Mouse (Mus musculus) kidney, embryonic 15.5 days (tissue): ENCODE measurements around the gene Adgrl2. TPM values are rescaled to one million over a fixed set of nuclear protein-coding genes. Genes with fewer than 3 reads are reported as not detected.

ENCODE experiments used
- ATAC-seq: fragments of 200-750 bp; cut with Nextera tagmentation; replicated peaks from 2 replicates; pipeline ENCODE4 v1.8.0; 2017; ENCODE audit warnings: moderate TSS enrichment; ENCODE audit not compliant: low FRiP score
- H3K27ac ChIP-seq: fragments of 300-500 bp; sonication (generic); 2 replicates; pipeline ENCODE4 v1.5.1; 2015; ENCODE audit warnings: mild to moderate bottlenecking, inconsistent platforms
- H3K27me3 ChIP-seq: fragments of 300-500 bp; sonication (generic); 2 replicates; pipeline ENCODE4 v1.6.1; 2015; ENCODE audit warnings: inconsistent platforms
- H3K36me3 ChIP-seq: fragments of 300-500 bp; sonication (generic); 2 replicates; pipeline ENCODE4 v1.6.1; 2015; ENCODE audit warnings: inconsistent platforms
- H3K4me1 ChIP-seq: fragments of 300-500 bp; sonication (generic); 2 replicates; pipeline ENCODE4 v1.6.1; 2015; ENCODE audit warnings: inconsistent platforms
- H3K4me2 ChIP-seq: fragments of 300-500 bp; sonication (generic); 2 replicates; pipeline ENCODE4 v1.6.1; 2015; ENCODE audit warnings: moderate library complexity, mild to moderate bottlenecking, inconsistent platforms
- H3K4me3 ChIP-seq: fragments of 300-500 bp; sonication (generic); replicated peaks from 2 replicates; pipeline ENCODE4 v1.5.1; 2015; ENCODE audit warnings: mild to moderate bottlenecking, inconsistent platforms
- H3K9ac ChIP-seq: fragments of 300-500 bp; sonication (generic); 2 replicates; pipeline ENCODE4 v1.6.1; 2015; ENCODE audit warnings: mild to moderate bottlenecking, inconsistent platforms
- H3K9me3 ChIP-seq: fragments of 300-500 bp; sonication (generic); replicated peaks from 2 replicates; pipeline ENCODE4 v1.6.1; 2016; ENCODE audit warnings: inconsistent platforms
- WGBS: fragments of 180-500 bp; shearing (Covaris S2); methylation state at CpG from one replicate; pipeline ENCODE4 v1.1.7; 2015; ENCODE audit warnings: mixed read lengths; 5-methylcytosine and 5-hydroxymethylcytosine counted together
- polyA plus RNA-seq: library from polyadenylated mRNA; unstranded; fragments of >200 nt; fragmentation: Nextera tagmentation; extraction: Ambion mirVana; gene quantifications from 2 replicates; pipeline ENCODE4 v1.2.1, GENCODE M21; 2015

Gene Adgrl2
- polyA plus RNA-seq, 1 experiment from 2014 or later: 64.6 TPM

DNA sequence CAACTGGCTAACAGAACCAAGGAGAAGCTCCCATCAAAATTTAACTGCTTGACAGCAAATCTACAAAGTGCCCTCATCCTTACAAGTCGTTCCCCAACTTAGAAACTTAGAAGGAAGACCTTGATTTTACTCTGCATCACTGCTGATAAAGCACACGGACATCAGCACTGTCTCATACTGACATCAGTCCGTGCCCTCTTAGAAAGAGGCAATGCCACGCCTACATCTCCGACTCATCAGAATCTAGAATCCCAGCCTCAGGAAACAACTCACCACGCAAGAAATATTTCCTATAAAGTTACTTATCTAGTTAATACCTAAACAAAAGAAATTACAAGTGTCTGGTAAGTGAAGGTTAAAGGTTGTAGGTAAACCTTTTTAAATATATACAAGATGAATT is 43.1 kb downstream of the Adgrl2 start:
- Histone ChIP-seq H3K36me3 (peaks cover 12% of the 10 kb centered on the region), H3K27ac (no peak overlapping the region), H3K4me1 (peaks cover 18% of the 10 kb centered on the region), H3K27me3 (no peaks in the 10 kb centered on the region), H3K4me3 (no peak overlapping the region), H3K9me3 (no peaks in the 10 kb centered on the region), H3K4me2 (no peak overlapping the region), H3K9ac (no peak overlapping the region)
- no peak for ATAC-seq
- WGBS: 60% methylated on average over 6 of the region's 6 CpGs

DNA sequence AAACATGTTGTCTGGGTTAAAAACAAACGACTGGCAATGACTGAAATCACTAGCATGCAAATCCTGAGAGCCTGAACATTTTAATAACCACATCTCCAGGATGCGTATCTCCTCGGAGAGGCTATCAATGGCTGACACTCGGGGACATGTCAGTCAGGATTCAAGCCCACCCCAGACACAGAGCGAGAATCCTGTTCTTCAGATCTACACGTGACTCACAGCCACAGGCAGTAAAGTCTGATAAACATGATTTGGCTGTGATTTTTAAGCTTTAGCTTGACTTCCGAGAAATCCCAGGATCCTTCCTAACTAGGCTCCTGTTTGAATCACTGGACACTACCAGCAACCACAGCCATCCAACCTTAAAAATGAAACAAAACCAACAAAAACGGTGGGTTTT is 44.8 kb downstream of the Adgrl2 start:
- 31% methylated on average over 8 of the region's 8 CpGs for WGBS
- Histone ChIP-seq H3K9ac (no peak overlapping the region), H3K9me3 (no peaks in the 10 kb centered on the region), H3K36me3 (peaks cover 2% of the 10 kb centered on the region; the same call in 1 of the 2 replicates), H3K4me2 (0 out of 2 replicates have a peak overlapping the region, but pooled peaks have one; percentile 12), H3K4me3 (no peak overlapping the region), H3K4me1 (peaks cover 18% of the 10 kb centered on the region), H3K27ac (0 out of 2 replicates have a peak overlapping the region, but pooled peaks have one; percentile 22), H3K27me3 (no peaks in the 10 kb centered on the region)
- ATAC-seq: no peak

DNA sequence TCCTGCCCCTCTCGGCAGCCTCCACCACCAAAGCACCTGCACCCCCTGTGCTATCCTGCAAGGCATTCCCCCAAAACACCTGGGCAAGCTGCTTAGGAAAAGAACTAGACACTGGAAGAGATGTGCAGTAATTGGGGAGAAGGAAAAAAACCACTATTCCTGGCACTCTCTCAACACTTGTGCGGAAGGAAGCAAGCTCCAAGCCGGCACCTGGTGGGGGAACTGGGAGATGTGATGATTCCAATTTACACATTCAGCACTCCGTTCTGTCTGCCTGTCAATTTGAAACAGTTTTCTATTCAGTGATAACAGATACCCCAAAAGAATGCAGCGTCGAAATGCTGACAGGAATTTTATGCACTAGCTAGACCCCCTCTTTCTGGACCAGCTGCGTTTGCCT is 50.9 kb downstream of the Adgrl2 start:
- WGBS: 49% methylated on average over 7 of the region's 7 CpGs
- Histone ChIP-seq H3K4me3 (no peak overlapping the region), H3K4me2 (no peak overlapping the region), H3K4me1 (peaks cover 24% of the 10 kb centered on the region), H3K27ac (no peak overlapping the region), H3K9ac (no peak overlapping the region), H3K36me3 (no peaks in the 10 kb centered on the region), H3K9me3 (no peaks in the 10 kb centered on the region), H3K27me3 (no peaks in the 10 kb centered on the region)
- no peak for ATAC-seq

DNA sequence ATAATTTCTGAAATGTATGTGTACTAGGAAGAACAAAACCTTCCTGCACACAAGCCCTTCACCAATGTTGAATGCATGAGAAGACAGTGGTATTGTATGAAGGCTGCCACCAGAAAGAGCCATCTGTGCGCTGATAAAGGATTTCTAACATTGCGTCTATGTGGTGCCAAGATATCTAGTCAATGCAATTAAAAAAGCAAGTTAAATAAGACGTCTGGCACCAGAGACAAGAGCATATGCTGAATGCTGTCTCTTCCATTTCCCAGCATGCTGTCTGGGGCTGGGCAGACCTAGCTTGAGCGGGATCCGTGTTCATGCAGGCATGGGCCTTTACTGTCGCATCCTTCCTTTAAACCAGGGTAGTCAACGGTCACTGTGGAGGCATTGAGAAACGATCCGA is 55.3 kb downstream of the Adgrl2 start:
- no peak overlapping the region for H3K9ac ChIP-seq
- no peak overlapping the region for H3K27ac ChIP-seq
- H3K4me1 ChIP-seq: peaks cover 24% of the 10 kb centered on the region
- ATAC-seq: no peak
- no peak overlapping the region for H3K4me2 ChIP-seq
- no peaks in the 10 kb centered on the region for H3K9me3 ChIP-seq
- H3K27me3 ChIP-seq: no peaks in the 10 kb centered on the region
- no peak overlapping the region for H3K4me3 ChIP-seq
- WGBS: 83% methylated on average over 9 of the region's 9 CpGs
- no peaks in the 10 kb centered on the region for H3K36me3 ChIP-seq

DNA sequence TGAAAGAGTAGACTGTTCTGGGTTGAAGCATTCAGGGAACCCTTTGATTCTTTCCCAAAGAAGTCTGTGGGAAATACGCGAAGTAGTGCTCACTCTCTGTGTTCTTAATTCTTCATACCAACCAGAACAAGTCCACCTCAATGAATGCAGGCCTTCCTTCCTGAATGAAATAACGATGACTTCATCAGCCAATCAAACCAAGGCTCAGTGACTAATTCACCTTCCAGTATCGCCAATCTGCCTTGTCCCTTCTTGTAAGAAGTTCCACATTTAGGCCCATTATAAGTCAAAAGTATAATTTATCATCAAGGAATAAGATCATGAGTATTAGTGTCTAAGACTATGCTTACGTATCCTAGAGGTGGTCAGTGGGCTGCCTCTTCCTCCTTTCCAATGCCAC is 56.1 kb downstream of the Adgrl2 start:
- H3K4me2 ChIP-seq: no peak overlapping the region
- no peak overlapping the region for H3K27ac ChIP-seq
- ATAC-seq: no peak

DNA sequence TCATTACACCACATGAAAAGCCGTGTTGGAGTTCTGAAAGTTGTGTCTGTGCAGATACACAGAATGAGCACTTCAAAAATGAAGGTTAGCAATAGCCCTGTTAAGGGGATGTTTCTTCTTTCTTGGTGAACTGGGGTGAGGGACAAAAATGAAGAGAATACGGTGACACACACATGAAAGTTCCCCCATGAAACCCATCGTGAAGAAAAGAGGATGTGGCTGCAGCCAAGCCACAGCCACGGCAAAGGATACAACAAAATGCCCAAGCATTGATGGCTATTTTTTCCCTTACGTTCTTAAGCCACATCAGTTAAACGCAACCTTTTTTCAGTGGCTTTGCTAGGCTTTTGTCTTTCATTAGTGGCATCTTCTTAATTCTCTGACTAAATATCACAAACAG is 57.2 kb downstream of the Adgrl2 start:
- H3K9ac ChIP-seq: no peak overlapping the region
- peaks cover 19% of the 10 kb centered on the region for H3K4me1 ChIP-seq
- no peak for ATAC-seq
- no peak overlapping the region for H3K4me3 ChIP-seq
- 81% methylated on average over 6 of the region's 6 CpGs for WGBS
- H3K27ac ChIP-seq: no peak overlapping the region
- H3K27me3 ChIP-seq: no peaks in the 10 kb centered on the region
- no peak overlapping the region for H3K4me2 ChIP-seq
- H3K9me3 ChIP-seq: no peaks in the 10 kb centered on the region
- H3K36me3 ChIP-seq: no peaks in the 10 kb centered on the region

More for the DNA sequence above, 56.1 kb downstream of the Adgrl2 start:
- Histone ChIP-seq H3K27me3 (no peaks in the 10 kb centered on the region), H3K36me3 (no peaks in the 10 kb centered on the region), H3K9ac (no peak overlapping the region), H3K4me1 (peaks cover 19% of the 10 kb centered on the region), H3K9me3 (no peaks in the 10 kb centered on the region), H3K4me3 (no peak overlapping the region)
- WGBS: 79% methylated on average over 5 of the region's 5 CpGs

DNA sequence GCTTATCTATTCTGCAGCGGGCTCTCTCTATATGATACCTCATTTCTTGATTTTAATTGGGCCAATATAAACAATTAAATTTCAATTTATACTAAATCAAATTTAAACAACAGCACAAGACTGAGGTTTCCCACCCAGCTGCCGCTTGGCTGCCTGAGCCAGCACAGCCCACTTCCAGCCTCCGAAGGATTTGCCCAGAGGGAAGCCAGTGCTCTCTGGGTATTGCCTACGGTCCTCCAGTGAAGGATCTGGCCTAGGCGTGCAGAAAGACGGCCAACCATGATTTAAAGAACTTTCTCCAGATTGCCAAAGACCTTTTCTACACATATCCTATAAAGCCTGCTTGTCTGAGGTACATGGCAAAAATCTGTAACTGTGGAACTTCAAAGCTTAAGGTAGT is 59.4 kb downstream of the Adgrl2 start:
- H3K36me3 ChIP-seq: no peaks in the 10 kb centered on the region
- H3K9ac ChIP-seq: no peak overlapping the region
- H3K9me3 ChIP-seq: no peaks in the 10 kb centered on the region
- no peak overlapping the region for H3K27ac ChIP-seq
- H3K4me1 ChIP-seq: peaks cover 30% of the 10 kb centered on the region
- no peak overlapping the region for H3K4me3 ChIP-seq
- WGBS: 70% methylated on average over 6 of the region's 6 CpGs
- H3K4me2 ChIP-seq: no peak overlapping the region
- ATAC-seq: no peak
- no peaks in the 10 kb centered on the region for H3K27me3 ChIP-seq

DNA sequence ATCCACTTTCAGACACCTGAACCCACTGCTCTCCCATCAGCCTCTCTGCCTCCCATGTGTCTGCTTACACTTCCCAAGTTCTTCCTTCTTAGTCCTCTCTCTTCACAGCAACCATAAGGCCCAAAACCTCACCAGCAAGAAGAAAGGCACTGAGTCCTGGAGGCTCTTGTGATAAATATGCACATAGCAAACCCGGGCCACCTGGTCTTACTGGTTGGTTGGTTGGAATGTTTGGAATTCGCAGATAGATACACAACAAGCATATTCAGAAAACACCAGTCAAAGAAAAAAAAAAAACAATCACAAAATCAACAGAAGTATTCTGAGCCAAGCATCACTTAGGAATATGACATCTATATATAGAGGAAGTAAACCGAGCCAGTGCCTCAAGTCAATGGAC is 64.0 kb downstream of the Adgrl2 start:
- Histone ChIP-seq H3K4me1 (peaks cover 37% of the 10 kb centered on the region), H3K4me3 (no peak overlapping the region), H3K9me3 (no peaks in the 10 kb centered on the region), H3K4me2 (no peak overlapping the region), H3K36me3 (no peaks in the 10 kb centered on the region), H3K27ac (peak overlapping the region; percentile 62), H3K27me3 (no peaks in the 10 kb centered on the region), H3K9ac (no peak overlapping the region)
- 70% methylated on average over 3 of the region's 3 CpGs for WGBS
- no peak for ATAC-seq

DNA sequence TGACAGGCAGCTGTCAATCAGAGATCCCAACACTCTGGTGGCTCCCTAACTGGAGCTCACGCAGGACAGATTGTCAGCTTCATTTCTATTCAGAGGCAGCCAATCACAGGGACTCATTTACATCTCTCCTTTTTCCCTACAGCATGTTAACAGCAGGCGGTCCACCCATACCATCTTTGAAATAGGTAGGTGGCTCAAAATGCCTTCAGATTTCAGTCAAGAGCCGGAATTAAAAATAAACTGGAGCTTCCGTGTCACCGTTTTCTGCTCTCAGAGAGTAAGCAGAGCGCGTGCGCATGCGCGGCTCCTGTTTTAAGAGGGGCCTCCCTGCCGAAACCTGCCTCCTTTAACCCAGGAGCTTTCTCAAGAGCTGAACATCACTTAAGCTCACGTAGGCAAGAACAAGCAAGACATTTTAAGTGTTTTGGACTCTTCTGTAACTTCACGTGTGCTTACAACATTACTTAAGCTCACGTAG is 67.7 kb downstream of the Adgrl2 start:
- peaks cover 5% of the 10 kb centered on the region; the same call in 1 of the 2 replicates for H3K36me3 ChIP-seq
- ATAC-seq: no peak
- peak overlapping the region; percentile 58; the same call in 1 of the 2 replicates for H3K27ac ChIP-seq
- H3K9ac ChIP-seq: no peak overlapping the region
- peaks cover 43% of the 10 kb centered on the region for H3K4me1 ChIP-seq
- no peaks in the 10 kb centered on the region for H3K9me3 ChIP-seq
- no peak overlapping the region for H3K4me3 ChIP-seq
- WGBS: 81% methylated on average over 14 of the region's 14 CpGs
- H3K27me3 ChIP-seq: no peaks in the 10 kb centered on the region
- H3K4me2 ChIP-seq: no peak overlapping the region

DNA sequence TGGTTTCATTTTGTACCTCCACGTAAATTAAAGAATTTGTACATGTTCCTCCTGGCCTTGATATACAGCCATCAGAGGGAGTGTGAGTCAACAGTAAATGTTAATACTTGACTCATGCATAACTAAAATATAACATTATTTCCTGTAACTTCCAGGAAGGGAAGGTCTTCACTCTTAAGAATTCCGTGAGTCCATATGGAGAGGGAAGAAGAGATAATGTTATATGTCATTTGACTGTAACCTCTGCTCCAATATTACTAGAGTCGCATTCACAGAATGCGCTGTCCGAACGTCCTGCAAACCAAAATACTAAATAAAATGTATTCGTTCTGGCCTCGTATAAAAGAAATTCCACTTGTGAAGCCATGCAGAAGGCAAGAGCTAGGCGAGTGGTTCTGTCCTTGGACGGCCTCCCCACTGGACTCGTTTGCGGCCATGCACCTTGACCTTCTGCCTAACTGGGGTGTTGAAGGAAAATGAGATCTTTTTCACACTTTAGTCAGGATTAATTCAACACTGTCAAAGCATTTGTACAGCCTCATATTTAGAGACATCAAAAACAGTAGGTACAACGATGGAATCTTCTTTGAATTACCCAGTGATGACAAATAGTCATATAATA is 68.3 kb downstream of the Adgrl2 start:
- H3K27me3 ChIP-seq: no peaks in the 10 kb centered on the region
- no peak for ATAC-seq
- H3K9ac ChIP-seq: no peak overlapping the region
- peak overlapping the region; percentile 58; the same call in 1 of the 2 replicates for H3K27ac ChIP-seq
- peaks cover 5% of the 10 kb centered on the region; the same call in 1 of the 2 replicates for H3K36me3 ChIP-seq
- no peak overlapping the region for H3K4me2 ChIP-seq
- H3K4me1 ChIP-seq: peaks cover 45% of the 10 kb centered on the region
- H3K4me3 ChIP-seq: no peak overlapping the region
- no peaks in the 10 kb centered on the region for H3K9me3 ChIP-seq
- WGBS: 66% methylated on average over 13 of the region's 13 CpGs

DNA sequence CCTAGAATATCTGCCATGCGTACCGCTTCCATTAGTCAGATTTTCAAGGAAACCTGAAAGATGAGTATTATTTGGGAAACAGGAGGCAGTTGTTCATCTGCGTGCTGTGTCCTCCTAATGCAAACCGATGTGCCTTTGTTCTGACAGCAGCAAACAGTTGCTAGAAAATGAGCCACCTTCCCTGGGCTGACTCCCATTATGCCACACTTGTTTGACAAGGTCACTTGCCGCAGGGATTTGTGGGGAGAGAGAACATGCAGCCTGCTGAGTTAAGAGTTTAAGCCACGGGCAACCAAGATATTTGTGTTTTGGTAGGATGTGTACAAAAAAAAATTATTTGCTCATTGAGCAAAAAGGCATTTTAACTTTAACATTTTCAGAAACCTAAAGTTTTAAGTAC is 69.5 kb downstream of the Adgrl2 start:
- Histone ChIP-seq H3K4me3 (no peak overlapping the region), H3K9ac (no peak overlapping the region), H3K9me3 (no peaks in the 10 kb centered on the region), H3K4me1 (peaks cover 43% of the 10 kb centered on the region), H3K27ac (no peak overlapping the region), H3K4me2 (no peak overlapping the region), H3K27me3 (no peaks in the 10 kb centered on the region), H3K36me3 (peaks cover 5% of the 10 kb centered on the region; the same call in 1 of the 2 replicates)
- no peak for ATAC-seq
- WGBS: 77% methylated on average over 6 of the region's 6 CpGs

DNA sequence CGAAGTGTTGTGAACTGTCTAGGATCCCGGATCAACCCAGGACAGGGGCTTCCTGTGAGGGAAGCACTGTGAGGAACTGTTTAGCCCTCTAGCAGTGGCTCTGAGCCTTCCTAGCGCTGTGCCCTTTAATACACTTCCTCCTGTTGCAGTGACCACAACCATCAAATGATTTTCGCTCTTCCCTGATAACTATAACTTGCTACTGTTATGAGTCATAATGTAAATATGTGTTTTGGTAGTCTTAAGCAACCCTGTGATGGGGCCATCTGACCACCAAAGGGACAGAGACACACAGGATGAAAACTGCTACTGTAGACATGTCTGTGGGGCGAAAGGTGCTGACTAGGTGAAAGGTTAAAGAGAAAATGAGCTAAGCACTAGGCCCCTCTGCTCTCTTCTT is 71.9 kb downstream of the Adgrl2 start:
- peaks cover 51% of the 10 kb centered on the region for H3K4me1 ChIP-seq
- peaks cover 5% of the 10 kb centered on the region; the same call in 1 of the 2 replicates for H3K36me3 ChIP-seq
- no peak overlapping the region for H3K9ac ChIP-seq
- no peak overlapping the region for H3K4me2 ChIP-seq
- no peaks in the 10 kb centered on the region for H3K27me3 ChIP-seq
- H3K27ac ChIP-seq: peak overlapping the region; percentile 24
- WGBS: 59% methylated on average over 5 of the region's 5 CpGs
- H3K9me3 ChIP-seq: no peaks in the 10 kb centered on the region
- H3K4me3 ChIP-seq: no peak overlapping the region
- ATAC-seq: peak; percentile 55; the same call in 1 of the 2 replicates
